Mouse (Mus musculus) heart, adult 2 months (tissue): ENCODE data around the gene Barx2.

Source experiments
- CTCF ChIP-seq: fragments of 200-600 bp; IDR thresholded peaks from 2 replicates; pipeline ENCODE4 v1.8.1; 2022; ENCODE audit warnings: antibody characterized with exemption, mild to moderate bottlenecking, moderate library complexity
- POLR2A ChIP-seq: fragments of 200-500 bp; IDR thresholded peaks from 2 replicates; pipeline ENCODE4 v1.6.1; 2011; ENCODE audit warnings: mild to moderate bottlenecking, low read depth, low read length, control low read depth; ENCODE audit not compliant: insufficient read depth

DNA sequence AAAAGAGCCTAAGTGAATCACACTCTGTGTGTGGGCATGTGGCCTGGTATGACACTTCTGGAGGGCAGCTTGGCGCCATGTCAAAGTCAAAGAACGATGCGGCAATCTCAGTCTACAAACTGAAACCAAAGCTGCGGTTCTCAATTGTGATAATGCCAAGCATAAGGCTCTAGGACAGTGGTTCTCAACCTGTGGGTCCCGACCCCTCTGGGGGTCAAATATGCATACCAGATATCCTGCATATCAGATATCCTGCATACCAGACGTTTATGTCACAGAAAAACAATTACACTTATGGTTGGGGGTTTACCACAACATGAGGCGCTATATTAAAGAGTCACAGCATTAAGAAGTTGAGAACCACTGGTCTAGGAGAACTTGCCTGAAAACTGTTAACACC lies 10.3 kb upstream of the Barx2 start:
- TF ChIP-seq POLR2A (no peak), CTCF (no peak)
